Mouse (Mus musculus): Measurements from ENCODE around the gene Bag5.
"Not testable (repeated sequence)": the region's sequence is repeated elsewhere in the genome, so short reads cannot be mapped to it uniquely, and the experiment has no call there.

Gene Bag5

DNA sequence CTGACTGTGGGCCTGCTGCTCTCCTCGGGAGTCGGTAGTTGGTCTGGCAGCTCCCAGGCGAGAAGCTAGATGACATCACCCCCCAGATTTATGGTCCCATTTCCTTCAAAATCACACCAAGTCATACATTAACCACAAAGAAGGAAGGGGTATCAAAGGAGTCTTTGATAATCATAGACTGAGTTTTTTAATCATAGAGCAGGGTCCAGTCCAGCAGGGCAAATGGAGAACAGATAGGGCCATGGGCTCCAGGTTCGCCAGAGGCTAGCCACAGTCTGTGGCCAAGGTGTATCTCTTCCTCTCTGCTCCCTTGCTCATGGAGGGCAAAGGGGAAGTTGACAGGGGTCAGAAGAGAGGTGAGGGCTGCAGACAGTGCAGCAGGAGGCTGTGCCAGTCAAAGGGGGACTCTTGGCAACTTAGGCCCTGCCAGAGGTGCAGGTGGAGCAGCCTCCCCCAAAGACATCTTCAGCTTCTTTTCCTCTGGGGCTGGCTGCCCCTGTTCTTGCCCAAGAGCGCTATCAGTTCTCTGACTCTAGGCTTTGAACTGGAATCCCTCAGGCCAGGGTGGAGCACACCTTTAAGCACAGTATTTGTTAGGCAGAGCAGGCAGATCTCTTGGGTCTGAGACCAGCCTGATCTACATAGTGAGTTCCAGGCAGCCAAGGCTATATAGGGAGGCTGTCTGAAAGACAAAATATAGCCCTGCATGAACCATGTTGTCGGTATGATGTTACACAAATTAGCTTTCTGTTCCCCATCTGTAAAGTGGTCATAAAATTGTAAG, 37.1 kb downstream of the Bag5 start:
- DNase-seq (ENCODE audit: extremely low spot score, low spot score): no peak

DNA sequence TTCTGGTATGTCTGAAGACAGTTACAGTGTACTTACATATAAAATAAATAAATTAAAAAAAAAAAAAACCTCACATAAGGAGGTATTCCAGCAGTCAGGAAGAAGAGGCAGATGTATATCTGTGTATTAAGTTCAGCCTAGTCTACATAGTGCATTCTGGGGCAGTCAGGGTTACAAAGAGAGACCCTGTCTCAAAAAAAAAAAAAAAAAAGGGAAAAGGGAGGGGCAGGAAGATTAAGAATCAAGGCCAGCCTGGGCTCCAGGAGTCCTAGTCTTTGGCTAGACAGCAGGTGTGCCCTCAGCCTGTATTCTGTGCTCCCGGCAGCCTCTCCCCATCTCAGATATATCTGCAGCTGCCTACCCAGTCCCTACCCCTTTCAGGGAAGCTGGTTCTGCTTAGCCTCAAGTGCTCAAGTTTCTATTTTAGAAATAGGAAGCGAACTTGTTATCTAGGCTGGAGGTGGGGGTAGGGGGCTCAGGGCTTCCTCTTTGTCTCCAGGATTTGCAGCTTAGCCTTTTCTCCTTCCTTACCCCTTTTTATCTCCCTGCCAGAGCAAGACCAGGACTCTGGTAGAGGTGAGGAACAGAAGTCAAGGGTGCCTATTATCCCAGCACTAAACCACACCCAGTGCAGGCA, 38.1 kb downstream of the Bag5 start:
- DNase-seq (ENCODE audit: extremely low spot score, low spot score): no peak

DNA sequence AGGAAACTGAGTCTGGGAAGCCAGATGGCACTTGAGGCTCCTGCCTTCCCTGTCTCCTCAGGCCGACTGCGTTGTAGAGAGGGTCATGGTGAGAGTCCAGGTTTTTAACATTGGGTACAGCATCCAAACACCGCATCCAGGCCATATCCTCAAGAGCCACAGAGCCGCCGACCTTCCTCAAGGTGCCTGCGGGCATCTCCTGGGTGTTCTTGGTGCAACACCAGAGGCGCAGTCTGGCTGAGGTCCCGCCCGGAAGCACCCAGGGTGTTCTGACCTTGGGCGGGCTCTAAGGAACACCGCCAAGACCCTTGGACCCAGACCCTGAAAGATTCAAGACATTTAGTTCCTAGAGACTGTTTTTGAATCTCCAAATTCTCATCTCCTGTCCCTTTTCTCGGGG, 40.5 kb downstream of the Bag5 start:
- DNase-seq (ENCODE audit: extremely low spot score, low spot score): no peak

DNA sequence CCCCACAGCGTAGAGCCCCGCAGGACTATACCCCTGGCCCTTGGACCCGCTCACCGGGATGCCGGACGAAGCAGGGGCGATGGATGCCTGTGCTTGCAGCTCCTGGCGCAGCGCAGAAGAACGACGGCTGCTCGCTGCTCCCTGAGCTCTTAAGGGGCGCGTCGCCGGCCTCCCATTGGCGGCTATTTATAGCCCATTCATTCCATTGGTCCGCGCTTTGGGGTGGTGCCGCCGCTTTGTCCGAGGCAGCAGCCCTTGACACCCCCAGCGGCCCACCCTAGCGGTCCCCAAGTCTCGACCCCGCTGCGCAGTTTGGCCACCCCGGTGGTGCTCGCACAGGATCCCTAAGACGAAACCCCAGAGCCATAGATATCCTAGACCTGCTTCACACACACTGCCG, 40.9 kb downstream of the Bag5 start, which contains the start of gene Ckb:
Ckb (minus strand) TSS at position 163 of the 400 bp plus-strand sequence.
- DNase-seq (ENCODE audit: extremely low spot score, low spot score): peak; percentile 89

DNA sequence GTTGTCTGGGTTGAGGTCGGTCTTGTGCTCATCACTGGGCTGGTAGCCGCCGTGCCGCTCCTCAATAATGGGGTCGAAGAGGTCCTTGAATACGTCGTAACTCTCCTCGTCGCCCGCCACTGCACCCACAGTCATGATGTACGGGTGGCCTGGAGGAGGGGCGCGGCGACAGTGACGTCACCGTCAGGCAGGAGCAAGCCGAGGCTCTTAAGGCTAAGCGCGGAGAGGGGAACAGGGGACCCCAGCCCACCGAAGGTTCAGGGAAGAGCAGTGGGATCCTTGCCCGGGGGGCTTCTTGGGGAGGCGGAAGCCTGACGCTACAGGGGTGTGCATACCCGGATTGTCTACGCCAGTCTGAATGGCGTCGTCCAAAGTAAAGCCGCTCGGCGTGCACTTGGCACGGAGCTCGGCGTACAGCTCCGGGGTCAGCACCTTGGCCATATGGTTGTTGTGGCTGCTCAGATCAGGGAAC, 41.6 kb downstream of the Bag5 start:
- peak; percentile 67 for DNase-seq (ENCODE audit: extremely low spot score, low spot score)

DNA sequence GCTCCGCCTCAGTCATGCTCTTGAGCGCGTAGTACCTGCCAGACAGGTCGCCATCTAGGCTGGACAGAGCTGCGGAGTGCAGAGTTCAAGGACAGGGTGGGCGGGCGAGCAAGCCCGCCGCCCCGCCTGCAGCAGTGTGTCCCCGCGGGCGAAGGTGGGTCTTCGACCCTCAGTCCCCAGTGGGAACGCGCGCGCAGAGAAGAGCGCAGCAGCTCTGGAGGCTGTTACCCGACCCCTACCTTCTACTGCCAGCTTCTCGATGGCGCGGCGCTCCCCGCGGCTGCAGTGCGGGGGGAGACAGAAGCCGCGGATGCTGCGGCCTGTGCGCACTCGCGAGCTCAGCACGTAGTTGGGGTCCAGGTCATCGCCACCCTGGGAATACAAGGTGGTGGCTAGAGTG, 42.1 kb downstream of the Bag5 start:
- no peak for DNase-seq (ENCODE audit: extremely low spot score, low spot score)

DNA sequence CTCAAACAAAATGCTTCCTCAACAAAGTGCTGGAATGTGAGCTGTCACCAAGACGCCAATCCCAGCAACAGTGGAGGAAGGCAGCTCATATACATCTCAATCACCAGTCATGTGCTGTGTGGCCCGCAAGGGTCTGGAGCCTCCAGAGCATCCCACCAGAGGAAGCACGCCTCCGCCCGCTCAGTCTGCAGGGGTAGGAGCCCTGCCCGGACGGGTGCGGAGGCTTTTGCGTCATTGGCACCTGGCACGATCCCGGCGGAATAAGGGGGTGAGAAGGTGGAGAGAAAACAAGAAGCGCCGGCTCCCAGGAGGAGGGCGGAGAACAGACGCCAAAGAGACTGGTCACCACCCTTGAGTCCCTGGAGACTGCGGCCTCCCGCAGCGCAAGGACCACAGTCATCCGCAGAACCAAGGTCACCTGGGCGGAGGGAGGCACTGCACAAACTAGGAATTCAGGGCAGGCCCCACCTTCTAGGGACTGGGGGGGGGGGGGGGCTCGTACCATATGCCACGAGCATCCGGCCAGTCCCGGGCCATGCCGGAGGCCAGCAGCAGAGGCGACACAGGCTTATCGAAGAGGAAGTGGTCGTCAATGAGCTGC, 42.6 kb downstream of the Bag5 start:
- no peak for DNase-seq (ENCODE audit: extremely low spot score, low spot score)

DNA sequence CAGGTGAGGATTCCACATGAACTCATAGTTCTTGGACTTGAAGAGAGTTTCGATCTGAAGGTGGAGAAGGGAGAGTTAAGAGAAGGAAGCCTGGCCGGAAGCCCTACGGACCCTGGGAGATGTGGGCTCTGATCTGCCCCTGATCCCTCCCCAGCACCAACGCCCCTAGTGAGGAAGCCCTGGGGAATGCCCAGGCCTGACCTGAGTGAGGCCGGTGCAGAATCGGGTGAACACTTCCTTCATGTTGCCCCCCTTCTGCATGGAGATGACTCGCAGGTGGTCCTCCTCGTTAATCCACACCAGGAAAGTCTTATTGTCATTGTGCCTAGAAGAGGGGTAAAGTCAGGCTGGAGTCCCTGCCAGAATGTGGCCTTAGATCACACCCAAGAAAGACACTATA, 43.1 kb downstream of the Bag5 start:
- no peak for DNase-seq (ENCODE audit: extremely low spot score, low spot score)

DNA sequence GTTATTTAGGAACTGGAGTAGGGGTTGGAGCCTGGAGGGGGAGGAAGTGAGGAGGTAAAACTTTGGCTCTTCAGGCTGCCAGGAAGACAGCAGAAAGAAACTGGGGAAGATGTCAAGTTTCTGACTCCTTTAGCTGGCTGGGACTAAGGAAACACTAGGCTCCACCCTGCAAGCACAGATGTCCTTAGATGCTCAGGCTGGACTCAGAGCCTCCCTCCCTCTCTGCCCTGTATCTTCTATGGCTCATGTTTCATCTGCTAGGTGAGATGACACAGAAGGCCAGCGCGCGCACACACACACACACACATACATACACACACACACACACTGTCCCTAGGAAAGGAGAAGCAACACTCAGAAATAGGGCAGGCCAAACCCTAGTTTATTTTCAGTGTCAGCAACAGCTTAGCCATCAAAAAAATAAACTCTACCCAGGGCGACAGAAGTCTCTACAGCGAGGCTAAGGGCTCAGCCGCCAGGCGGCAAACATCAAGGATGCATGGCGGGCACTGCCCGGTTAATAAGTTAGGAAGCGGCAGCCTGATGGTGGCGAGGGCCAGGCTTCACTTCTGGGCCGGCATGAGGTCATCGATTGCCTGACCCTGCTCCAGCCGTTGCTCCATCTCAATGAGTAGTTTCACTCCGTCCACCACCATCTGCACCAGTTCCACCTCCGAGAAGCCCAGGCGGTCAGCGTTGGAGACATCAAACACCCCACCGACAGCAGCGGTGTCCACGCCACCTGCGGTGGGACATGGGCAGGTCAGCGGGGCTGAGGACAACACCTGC, 43.9 kb downstream of the Bag5 start:
- no peak for DNase-seq (ENCODE audit: extremely low spot score, low spot score)

DNA sequence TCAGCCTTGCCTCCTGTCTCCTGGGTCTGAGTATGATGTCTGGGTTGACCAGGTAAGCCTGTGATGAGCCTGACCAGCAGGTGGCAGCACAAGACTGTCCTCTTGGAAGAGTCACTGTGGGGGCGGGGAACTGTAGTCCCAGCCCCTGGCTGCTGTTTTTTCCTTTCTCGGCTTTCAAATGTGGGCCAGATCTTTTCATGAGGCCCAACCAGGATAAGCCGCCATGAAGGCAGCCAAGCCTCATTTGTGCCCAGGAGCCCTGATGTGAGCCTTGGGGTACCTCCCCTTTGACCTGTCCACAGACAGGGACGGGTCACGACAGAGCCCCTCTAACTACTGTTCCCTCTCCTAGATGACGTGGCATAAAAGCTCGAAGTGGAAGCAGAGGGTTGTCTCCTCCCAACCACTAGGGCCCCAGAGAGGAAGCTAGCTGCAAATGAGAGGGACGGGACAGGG, 44.6 kb downstream of the Bag5 start:
- DNase-seq (ENCODE audit: extremely low spot score, low spot score): peak; percentile 96

DNA sequence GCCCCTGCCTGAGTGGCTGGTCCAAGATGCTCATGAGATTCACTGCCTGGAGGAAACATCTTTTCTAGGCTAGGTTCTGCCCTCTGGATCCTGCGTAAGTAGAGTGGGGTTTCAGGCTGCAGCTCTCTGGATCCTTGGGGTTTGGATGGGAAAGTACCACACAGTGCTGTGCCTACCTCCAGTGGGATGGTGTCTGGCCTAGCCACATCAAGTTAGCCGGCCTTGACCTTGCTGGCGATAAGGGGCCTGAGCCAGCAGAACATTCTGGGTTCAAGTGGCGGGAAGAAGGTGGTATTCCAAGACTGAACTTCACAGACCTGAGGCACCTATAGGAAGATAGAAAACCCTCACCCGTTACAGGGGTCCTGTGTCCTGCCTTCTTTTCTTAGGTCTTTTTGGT, 45.6 kb downstream of the Bag5 start:
- no peak for DNase-seq (ENCODE audit: extremely low spot score, low spot score)

DNA sequence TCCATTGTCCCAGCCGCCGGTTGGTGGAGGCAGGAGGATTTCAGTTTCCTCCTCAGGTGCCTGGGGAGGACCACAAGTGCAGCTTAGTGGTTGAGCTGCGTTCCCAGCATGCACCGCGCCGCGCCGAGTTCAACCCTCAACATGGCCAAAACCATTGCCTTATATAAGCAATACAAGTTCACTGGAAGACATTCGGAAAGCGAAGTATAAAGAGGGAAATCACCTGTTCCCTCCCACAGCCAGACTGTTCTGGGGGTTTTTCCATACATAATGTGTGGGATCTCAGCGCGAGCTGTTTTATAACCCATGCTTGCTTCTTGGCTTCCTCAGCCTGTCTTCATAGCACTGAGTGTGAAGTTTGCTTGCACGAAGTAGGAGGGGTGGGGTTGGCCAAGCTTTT, 46.7 kb downstream of the Bag5 start:
- no peak for DNase-seq (ENCODE audit: extremely low spot score, low spot score)

DNA sequence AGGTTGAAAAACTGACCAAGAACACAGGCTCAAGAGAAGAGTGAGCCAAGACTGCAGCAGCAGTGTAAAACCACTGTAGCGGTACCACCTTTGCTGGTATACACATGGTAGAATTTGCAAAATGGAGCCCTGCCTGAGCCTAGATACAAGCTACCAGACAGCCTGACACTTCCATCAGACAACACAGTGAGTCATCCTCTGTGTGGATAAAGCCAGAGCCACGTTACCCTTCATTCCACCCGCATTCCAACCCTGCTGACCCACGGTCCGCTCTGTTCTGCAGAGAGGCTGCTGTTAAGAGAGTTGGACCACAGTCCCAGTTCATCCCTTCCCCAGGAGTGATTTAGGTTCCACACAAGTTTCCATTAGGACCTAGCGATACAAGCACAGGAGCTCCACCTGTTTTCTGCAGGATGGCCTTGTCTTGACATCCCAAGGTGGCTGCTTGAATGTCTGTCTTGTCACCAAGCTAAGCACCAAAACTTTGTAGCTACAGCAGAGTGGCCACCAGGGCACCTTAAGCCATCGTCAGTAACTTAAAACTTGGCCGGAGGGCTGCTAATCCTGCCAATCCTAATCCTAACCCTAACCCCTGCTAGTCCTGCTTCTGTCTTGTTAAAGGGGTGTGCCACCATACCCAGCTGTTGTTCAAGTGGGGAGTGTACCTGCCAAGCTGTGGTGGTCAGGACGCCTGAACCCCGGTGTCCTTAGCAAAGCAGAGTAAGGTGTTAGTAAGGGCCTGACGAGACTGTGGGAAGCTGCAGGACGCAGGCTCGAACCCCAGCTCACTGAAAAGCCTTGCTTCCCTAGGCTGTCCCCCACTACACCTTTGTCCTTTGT, 47.8 kb downstream of the Bag5 start:
- DNase-seq (ENCODE audit: extremely low spot score, low spot score): no peak

DNA sequence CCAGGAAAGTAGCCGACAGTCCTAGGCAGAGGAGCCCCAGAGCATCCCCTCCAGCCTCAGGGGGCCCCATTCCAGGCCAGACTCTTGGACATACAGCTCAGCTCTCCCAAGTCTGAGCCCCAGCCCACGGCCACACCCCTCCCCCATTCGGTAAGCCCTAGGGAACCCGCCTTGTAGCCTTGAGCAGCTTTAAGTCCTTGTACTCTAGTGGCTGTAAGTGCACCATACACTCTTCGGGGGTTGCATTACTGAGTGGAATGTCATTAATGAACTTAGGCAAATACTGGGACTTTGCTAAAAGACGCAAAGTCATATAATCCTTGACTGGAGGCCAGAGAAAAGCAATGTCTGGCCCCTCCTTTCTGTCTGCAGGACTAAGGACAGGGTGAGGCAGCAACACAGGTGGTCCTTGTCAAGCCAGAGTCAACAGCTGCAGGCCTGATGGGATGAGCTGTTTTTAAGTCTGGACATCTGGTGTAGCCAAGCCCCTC, 48.9 kb downstream of the Bag5 start:
- DNase-seq (ENCODE audit: extremely low spot score, low spot score): no peak

DNA sequence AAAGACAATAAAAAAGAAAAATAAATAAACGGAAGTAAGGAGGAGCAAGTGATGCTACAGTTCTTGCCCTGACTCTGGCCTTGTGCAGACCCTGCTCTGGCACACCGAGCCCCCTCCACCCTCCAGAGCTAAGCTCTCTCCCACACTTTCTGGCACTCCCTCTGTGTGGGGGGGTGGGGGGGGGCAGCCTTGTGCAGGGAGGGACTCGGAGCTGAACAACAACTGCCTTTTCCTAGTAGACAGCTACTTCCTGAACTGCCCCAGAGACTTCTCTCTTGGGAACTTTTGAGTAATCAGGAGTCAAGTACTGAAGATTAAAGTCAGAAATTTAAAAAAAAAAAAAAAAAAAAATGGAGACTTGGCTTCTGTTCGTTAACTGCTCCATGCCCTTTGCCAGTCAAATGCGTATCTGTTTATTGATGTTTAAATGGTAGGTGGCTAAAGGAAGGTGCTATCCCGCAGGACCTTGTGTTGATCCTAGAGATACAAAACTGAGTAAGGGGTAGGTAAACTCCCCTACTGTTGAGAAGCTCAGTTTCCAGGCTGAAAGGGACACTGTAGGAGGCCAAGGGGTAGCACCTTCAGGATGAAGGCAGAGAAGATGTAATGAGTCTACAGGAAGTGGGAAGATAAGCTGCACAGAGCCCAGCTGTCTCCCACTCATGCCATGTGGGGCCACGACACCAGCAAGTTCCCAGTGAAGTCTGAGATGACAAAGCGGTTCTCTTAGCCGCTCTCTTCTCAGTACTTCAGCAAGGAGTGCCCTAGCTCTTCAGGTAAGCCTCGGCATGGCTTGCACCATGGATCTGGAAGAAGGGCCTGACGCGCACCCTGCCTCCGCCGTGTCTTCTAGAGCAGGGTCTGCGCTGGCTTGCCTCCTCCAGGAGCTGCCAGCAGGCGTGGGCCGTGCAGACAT, 49.6 kb downstream of the Bag5 start:
- no peak for DNase-seq (ENCODE audit: extremely low spot score, low spot score)

DNA sequence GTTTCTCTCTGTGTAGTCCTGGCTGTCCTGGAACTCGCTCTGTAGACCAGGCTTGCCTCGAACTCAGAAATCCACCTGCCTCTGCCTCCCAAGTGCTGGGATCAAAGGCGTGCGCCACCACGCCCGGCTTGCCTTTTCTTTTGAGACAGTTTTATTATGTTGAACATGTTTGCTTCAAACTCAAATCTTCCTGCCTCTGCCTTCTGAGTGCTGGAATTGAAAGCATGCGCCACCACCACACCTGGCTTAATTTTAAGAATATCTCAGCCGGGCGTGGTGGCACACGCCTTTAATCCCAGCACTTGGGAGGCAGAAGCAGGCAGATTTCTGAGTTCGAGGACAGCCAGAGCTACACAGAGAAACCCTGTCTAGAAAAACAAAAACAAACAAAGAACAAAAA, 51.5 kb downstream of the Bag5 start:
- not testable (repeated sequence) for DNase-seq (ENCODE audit: extremely low spot score, low spot score)

DNA sequence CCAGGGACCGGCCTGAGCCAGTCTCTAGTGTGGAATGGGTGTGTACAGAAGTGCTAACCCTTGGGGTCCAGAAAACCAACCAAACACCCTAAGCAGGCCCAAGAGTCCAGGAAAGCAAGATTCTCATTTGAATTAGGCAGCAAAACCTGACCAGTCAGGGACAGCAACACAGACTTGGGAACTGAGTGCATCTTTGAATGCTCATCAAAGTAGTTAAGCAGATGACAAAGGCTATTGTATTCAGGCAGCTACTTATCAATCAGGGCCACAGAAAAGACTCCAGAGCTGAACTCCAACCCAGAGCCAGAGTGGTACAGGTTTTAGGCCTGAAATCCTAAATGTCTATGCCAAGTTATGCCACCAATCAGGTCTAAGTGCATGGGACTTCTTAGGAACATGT, 52.4 kb downstream of the Bag5 start:
- no peak for DNase-seq (ENCODE audit: extremely low spot score, low spot score)

All from neural tube, embryonic 10.5 days (tissue).